Mouse (Mus musculus) hindbrain, embryonic 13.5 days (tissue): ENCODE data around the gene Knstrn. TPM values are rescaled to one million over a fixed set of nuclear protein-coding genes. Genes with fewer than 3 reads are reported as not detected.

Experiments
- ATAC-seq: fragments of 200-750 bp; cut with Nextera tagmentation; 2 replicates; pipeline ENCODE4 v1.8.0; 2017; ENCODE audit warnings: moderate TSS enrichment; ENCODE audit not compliant: low FRiP score
- H3K27ac ChIP-seq: fragments of 300-500 bp; sonication (generic); 2 replicates; pipeline ENCODE4 v1.5.1; 2015; ENCODE audit warnings: inconsistent platforms, mild to moderate bottlenecking, moderate library complexity
- H3K27me3 ChIP-seq: fragments of 300-500 bp; sonication (generic); 2 replicates; pipeline ENCODE4 v1.6.1; 2015; ENCODE audit warnings: mild to moderate bottlenecking, inconsistent platforms
- H3K36me3 ChIP-seq: fragments of 300-500 bp; sonication (generic); 2 replicates; pipeline ENCODE4 v1.6.1; 2015; ENCODE audit warnings: mild to moderate bottlenecking, inconsistent platforms
- H3K4me1 ChIP-seq: fragments of 300-500 bp; sonication (generic); replicated peaks from 2 replicates; pipeline ENCODE4 v1.6.1; 2015; ENCODE audit warnings: inconsistent platforms
- H3K4me2 ChIP-seq: fragments of 300-500 bp; sonication (generic); 2 replicates; pipeline ENCODE4 v1.6.1; 2015; ENCODE audit warnings: inconsistent platforms, mild to moderate bottlenecking, moderate library complexity
- H3K4me3 ChIP-seq: fragments of 300-500 bp; sonication (generic); 2 replicates; pipeline ENCODE4 v1.5.1; 2015; ENCODE audit warnings: mild to moderate bottlenecking, inconsistent platforms
- H3K9ac ChIP-seq: fragments of 300-500 bp; sonication (generic); 2 replicates; pipeline ENCODE4 v1.6.1; 2015; ENCODE audit warnings: mild to moderate bottlenecking, inconsistent platforms
- H3K9me3 ChIP-seq: fragments of 300-500 bp; sonication (generic); 2 replicates; pipeline ENCODE4 v1.6.1; 2016; ENCODE audit warnings: inconsistent platforms
- WGBS: fragments of 180-500 bp; shearing (Covaris S2); methylation state at CpG from one replicate; pipeline ENCODE4 v1.1.7; 2015; 5-methylcytosine and 5-hydroxymethylcytosine counted together
- polyA plus RNA-seq: library from polyadenylated mRNA; unstranded; fragments of >200 nt; fragmentation: Nextera tagmentation; extraction: Ambion mirVana; gene quantifications from 2 replicates; pipeline ENCODE4 v1.2.1, GENCODE M21; 2015

The Knstrn gene
- polyA plus RNA-seq, 1 experiment from 2014 or later: 32.9 TPM

GRCm38 (mm10) chr2:118898771-118899170 is 85.0 kb downstream of the Knstrn start:
- Histone ChIP-seq H3K4me1 (peaks cover 54% of the 10 kb centered on the region), H3K9ac (no peak overlapping the region), H3K9me3 (no peaks in the 10 kb centered on the region), H3K27me3 (peaks cover 71% of the 10 kb centered on the region), H3K27ac (no peak overlapping the region), H3K4me2 (no peak overlapping the region), H3K36me3 (no peaks in the 10 kb centered on the region), H3K4me3 (no peak overlapping the region)
- 4% methylated on average over 4 of the region's 4 CpGs for WGBS
- ATAC-seq: no peak

DNA sequence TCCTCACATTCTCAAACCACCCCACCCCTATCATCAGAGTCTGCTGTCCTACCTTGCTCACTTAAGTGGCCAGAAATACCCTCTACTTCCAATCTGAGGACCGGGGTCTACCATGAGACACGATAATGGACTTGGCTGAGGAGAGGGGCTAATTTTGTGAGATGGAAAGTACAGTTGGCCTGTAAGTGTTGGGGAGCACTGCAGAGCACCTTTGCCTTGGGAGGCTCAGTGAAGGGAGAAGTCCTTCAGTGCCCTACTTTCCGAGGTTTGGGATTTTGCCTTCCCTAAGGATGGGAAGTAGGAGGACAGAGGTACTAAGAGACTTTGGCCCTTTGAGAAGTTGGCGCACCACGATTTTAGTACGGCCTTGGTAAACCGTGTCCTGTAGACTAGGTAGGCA is 85.5 kb downstream of the Knstrn start:
- peaks cover 65% of the 10 kb centered on the region for H3K27me3 ChIP-seq
- H3K9ac ChIP-seq: no peak overlapping the region
- 10% methylated on average over 7 of the region's 7 CpGs for WGBS
- no peaks in the 10 kb centered on the region for H3K9me3 ChIP-seq
- H3K4me1 ChIP-seq: peaks cover 60% of the 10 kb centered on the region
- H3K4me3 ChIP-seq: no peak overlapping the region
- no peak overlapping the region for H3K4me2 ChIP-seq
- H3K27ac ChIP-seq: no peak overlapping the region
- H3K36me3 ChIP-seq: no peaks in the 10 kb centered on the region
- no peak for ATAC-seq

GRCm38 (mm10) chr2:118899981-118900825 is 86.4 kb downstream of the Knstrn start, which contains the start of gene Bahd1:
Gene Bahd1 (plus strand): TSS chr2:118900377.
- peaks cover 69% of the 10 kb centered on the region for H3K4me1 ChIP-seq
- peaks cover 56% of the 10 kb centered on the region for H3K27me3 ChIP-seq
- H3K9me3 ChIP-seq: no peaks in the 10 kb centered on the region
- 0 out of 2 replicates have a peak within 1 kb of the TSS, but pooled peaks have one; percentile 18 for H3K27ac ChIP-seq
- H3K4me2 ChIP-seq: peak within 1 kb of the TSS; percentile 96
- peak within 1 kb of the TSS; percentile 93 for H3K4me3 ChIP-seq
- peak; percentile 8 for ATAC-seq
- WGBS: under 1% methylated on average over 32 of the region's 32 CpGs
- H3K36me3 ChIP-seq: no peaks in the 10 kb centered on the region
- peak within 1 kb of the TSS; percentile 74 for H3K9ac ChIP-seq

GRCm38 (mm10) chr2:118900826-118901140 is 87.0 kb downstream of the Knstrn start:
- H3K27ac ChIP-seq: 0 out of 2 replicates have a peak overlapping the region, but pooled peaks have one; percentile 18
- peaks cover 51% of the 10 kb centered on the region for H3K27me3 ChIP-seq
- no peaks in the 10 kb centered on the region for H3K9me3 ChIP-seq
- H3K9ac ChIP-seq: peak overlapping the region; percentile 74
- ATAC-seq: no peak
- H3K4me2 ChIP-seq: peak overlapping the region; percentile 96
- 1% methylated on average over 11 of the region's 11 CpGs for WGBS
- peaks cover 74% of the 10 kb centered on the region for H3K4me1 ChIP-seq
- H3K4me3 ChIP-seq: peak overlapping the region; percentile 93
- H3K36me3 ChIP-seq: no peaks in the 10 kb centered on the region

DNA sequence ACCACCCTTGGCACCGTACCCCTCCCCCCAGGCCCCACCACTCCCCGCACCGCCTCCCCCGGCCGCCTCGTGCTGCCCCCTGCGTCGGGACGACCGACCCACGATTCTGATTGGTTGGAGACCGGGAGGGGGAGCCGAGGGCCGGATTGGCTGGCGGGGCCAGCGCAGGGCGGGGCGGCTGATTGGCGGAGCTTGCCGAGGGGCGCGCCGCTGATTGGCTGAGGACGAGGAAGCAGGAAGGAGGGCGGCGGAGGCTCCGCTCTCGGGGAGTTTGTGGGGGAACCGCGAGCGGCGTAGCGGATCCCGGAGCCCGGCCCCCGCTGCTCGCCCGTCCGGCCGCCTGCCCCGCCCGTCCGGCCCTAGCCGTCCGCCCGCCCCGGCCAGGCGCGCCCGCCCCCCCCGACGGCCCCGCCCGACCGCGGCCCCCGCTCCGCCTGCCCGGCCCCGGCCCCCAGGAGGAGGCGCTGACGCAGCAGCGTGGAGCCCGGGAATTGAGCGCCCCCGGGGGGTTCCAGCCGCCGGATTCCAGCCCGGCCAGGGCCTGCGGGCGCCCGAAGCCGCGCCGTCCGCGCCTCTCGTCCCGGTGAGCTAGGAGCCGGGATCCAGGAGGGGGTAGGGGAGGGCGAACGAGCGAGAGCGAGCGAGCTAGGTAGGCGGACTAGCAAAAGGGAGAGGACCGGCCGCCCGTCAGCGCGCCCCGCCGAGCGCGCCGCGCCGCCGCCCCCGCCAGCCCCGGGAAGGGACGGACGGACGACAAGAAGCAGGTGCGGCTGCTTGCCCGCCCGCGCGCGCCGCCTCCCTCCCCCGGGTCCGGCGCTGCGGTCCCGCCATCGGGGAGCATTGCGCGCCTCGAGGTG is 87.6 kb downstream of the Knstrn start:
- ATAC-seq: peak; percentile 90
- no peaks in the 10 kb centered on the region for H3K9me3 ChIP-seq

DNA sequence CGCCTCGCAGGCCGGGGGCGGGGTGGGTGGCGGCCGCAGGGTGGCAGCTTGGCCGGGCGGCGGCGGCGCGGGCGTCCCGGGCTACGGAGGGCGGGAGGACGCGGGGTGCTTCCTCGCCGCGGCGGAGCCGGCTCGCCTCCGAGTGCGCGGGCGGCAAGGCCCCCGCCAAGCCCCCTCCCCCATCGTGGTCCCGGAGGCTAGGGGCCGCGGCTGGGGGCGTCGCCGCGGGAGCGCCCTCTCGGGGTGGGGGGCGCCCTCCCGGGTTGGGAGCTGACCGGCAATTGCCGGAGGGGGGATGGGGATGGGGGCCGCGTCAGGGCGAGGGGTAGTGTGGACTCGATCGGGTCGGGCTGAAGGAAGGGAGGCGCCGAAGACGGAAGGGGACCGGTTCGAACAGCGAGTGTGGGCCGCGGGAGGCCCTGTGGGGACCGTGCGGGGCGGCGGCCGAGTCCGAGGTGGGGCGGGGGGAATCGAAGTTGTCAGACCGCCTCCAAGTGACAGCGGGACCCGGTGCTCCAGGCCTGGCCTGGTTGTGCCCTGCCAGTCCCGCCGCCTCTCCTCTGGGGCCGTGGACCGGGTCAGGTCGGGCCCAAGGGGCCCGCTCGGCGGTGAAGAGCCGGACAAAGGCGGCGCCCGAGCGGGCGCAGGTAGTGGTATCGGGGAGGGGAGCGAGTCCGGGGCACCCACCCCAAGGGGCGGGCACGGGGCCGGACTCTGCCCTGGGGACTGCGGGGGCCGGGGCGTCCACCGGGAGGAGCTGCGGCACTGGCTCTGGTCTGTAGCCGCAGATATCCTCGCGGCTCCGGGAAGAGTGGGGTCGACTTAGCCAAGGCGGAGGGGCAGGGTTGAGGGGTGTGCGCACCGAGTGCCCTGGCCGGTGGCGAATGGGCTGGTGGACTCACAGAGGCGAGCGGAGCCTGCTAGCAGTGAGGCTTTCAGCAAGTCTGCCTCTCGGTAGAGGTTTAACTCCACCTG is 88.5 kb downstream of the Knstrn start:
- peaks cover 67% of the 10 kb centered on the region for H3K4me1 ChIP-seq
- H3K4me3 ChIP-seq: peak overlapping the region; percentile 93
- H3K27me3 ChIP-seq: peaks cover 35% of the 10 kb centered on the region
- H3K36me3 ChIP-seq: no peaks in the 10 kb centered on the region
- ATAC-seq: peak; percentile 25; the same call in 1 of the 2 replicates
- peak overlapping the region; percentile 94 for H3K27ac ChIP-seq
- H3K9ac ChIP-seq: peak overlapping the region; percentile 95
- peak overlapping the region; percentile 95 for H3K4me2 ChIP-seq
- no peaks in the 10 kb centered on the region for H3K9me3 ChIP-seq
- WGBS: 1% methylated on average over 60 of the region's 106 CpGs

More for the DNA sequence above, 87.6 kb downstream of the Knstrn start:
- Histone ChIP-seq H3K27me3 (peaks cover 44% of the 10 kb centered on the region), H3K36me3 (no peaks in the 10 kb centered on the region), H3K4me2 (peak overlapping the region; percentile 96), H3K4me3 (peak overlapping the region; percentile 93), H3K9ac (peak overlapping the region; percentile 95), H3K27ac (peak overlapping the region; percentile 94), H3K4me1 (peaks cover 75% of the 10 kb centered on the region)
- under 1% methylated on average over 89 of the region's 120 CpGs for WGBS

GRCm38 (mm10) chr2:118903333-118903741 is 89.5 kb downstream of the Knstrn start:
- Histone ChIP-seq H3K4me1 (peaks cover 57% of the 10 kb centered on the region), H3K27ac (no peak overlapping the region), H3K4me3 (peak overlapping the region; percentile 93), H3K9me3 (no peaks in the 10 kb centered on the region), H3K27me3 (peaks cover 25% of the 10 kb centered on the region), H3K9ac (peak overlapping the region; percentile 95), H3K4me2 (peak overlapping the region; percentile 95), H3K36me3 (no peaks in the 10 kb centered on the region)
- no peak for ATAC-seq
- 9% methylated on average over 10 of the region's 10 CpGs for WGBS

Other genes starting within 250 kb of the Knstrn start
- gene Bub1b, start 215.8 kb upstream of the Knstrn start, polyA plus RNA-seq: 19.1 and 20.5 TPM in 2 replicates
- gene Pak6, start 150.7 kb upstream of the Knstrn start, polyA plus RNA-seq: 22.0 and 23.2 TPM in 2 replicates
- gene Ankrd63, start 110.0 kb upstream of the Knstrn start, polyA plus RNA-seq: not detected in 2 replicates
- gene Plcb2, start 85.6 kb upstream of the Knstrn start, polyA plus RNA-seq: 0.48 and 0.64 TPM in 2 replicates
- gene Inafm2, start 68.2 kb upstream of the Knstrn start, polyA plus RNA-seq: 23.5 and 24.8 TPM in 2 replicates
- 1.2 and 1.4 TPM in 2 replicates for gene Ccdc9b, start 51.3 kb upstream of the Knstrn start, polyA plus RNA-seq
- not detected in 2 replicates for gene Phgr1, start 41.2 kb upstream of the Knstrn start, polyA plus RNA-seq
- 37.3 and 41.5 TPM in 2 replicates for gene Disp2, start 34.3 kb upstream of the Knstrn start, polyA plus RNA-seq
- gene Ivd, start 48.0 kb downstream of the Knstrn start, polyA plus RNA-seq: 41.8 and 44.7 TPM in 2 replicates
- 5.0 and 5.1 TPM in 2 replicates for gene Bahd1, start 86.4 kb downstream of the Knstrn start, polyA plus RNA-seq
- gene Chst14, start 112.5 kb downstream of the Knstrn start, polyA plus RNA-seq: 6.9 and 8.1 TPM in 2 replicates
- gene Ccdc32, start 215.4 kb downstream of the Knstrn start, polyA plus RNA-seq: 34.2 and 36.0 TPM in 2 replicates
- 4.4 and 4.7 TPM in 2 replicates for gene Rpusd2, start 220.8 kb downstream of the Knstrn start, polyA plus RNA-seq
- 11.9 and 15.2 TPM in 2 replicates for gene Knl1, start 233.1 kb downstream of the Knstrn start, polyA plus RNA-seq